Mouse (Mus musculus) lung, postnatal 0 days (tissue): Measurements from ENCODE around the gene 2310061N02Rik. TPM values are rescaled to one million over a fixed set of nuclear protein-coding genes. Genes with fewer than 3 reads are reported as not detected.
"Not testable (repeated sequence)": the region's sequence is repeated elsewhere in the genome, so short reads cannot be mapped to it uniquely, and the experiment has no call there.

ENCODE experiments used
- ATAC-seq: fragments of 200-750 bp; cut with Nextera tagmentation; 2 replicates; pipeline ENCODE4 v1.8.0; 2017; ENCODE audit warnings: moderate library complexity
- DNase-seq: peaks from one replicate; pipeline ENCODE4 v3.0.0-alpha.2; 2016; ENCODE audit warnings: low spot score
- H3K27ac ChIP-seq: fragments of 300-500 bp; sonication (generic); 2 replicates; pipeline ENCODE4 v1.5.1; 2014; ENCODE audit warnings: antibody characterized with exemption, mild to moderate bottlenecking, low read length, mixed read lengths
- H3K27me3 ChIP-seq: fragments of 300-500 bp; sonication (generic); replicated peaks from 2 replicates; pipeline ENCODE4 v1.6.1; 2014; ENCODE audit warnings: low read length, mixed read lengths; ENCODE audit not compliant: insufficient read depth
- H3K36me3 ChIP-seq: fragments of 300-500 bp; sonication (generic); 2 replicates; pipeline ENCODE4 v1.6.1; 2014; ENCODE audit warnings: low read length, mixed read lengths; ENCODE audit not compliant: insufficient read depth
- H3K4me1 ChIP-seq: fragments of 300-500 bp; sonication (generic); 2 replicates; pipeline ENCODE4 v1.6.1; 2014; ENCODE audit warnings: antibody characterized with exemption, low read depth, low read length, mixed read lengths; ENCODE audit not compliant: insufficient read depth
- H3K4me2 ChIP-seq: fragments of 300-500 bp; sonication (generic); replicated peaks from 2 replicates; pipeline ENCODE4 v1.6.1; 2014; ENCODE audit warnings: low read depth, mild to moderate bottlenecking, low read length, moderate library complexity, mixed read lengths
- H3K4me3 ChIP-seq: fragments of 300-500 bp; sonication (generic); 2 replicates; pipeline ENCODE4 v1.5.1; 2014; ENCODE audit warnings: low read depth, low read length
- H3K9ac ChIP-seq: fragments of 300-500 bp; sonication (generic); replicated peaks from 2 replicates; pipeline ENCODE4 v1.6.1; 2014; ENCODE audit warnings: low read depth, mild to moderate bottlenecking
- H3K9me3 ChIP-seq: fragments of 300-500 bp; sonication (generic); 2 replicates; pipeline ENCODE4 v1.6.1; 2016; ENCODE audit warnings: low read length, mixed read lengths
- CTCF ChIP-seq: IDR thresholded peaks from 2 replicates; pipeline ENCODE4 v1.5.1; 2016; ENCODE audit warnings: antibody characterized with exemption, mild to moderate bottlenecking
- EP300 ChIP-seq: IDR thresholded peaks from 2 replicates; pipeline ENCODE4 v1.6.1; 2016; ENCODE audit warnings: antibody characterized with exemption, mild to moderate bottlenecking, control low read depth
- WGBS: fragments of 180-500 bp; shearing (Covaris S2); extraction: QIAGEN DNeasy Blood & Tissue Kit; methylation state at CpG from one replicate; pipeline ENCODE4 v1.1.7; 2014; 5-methylcytosine and 5-hydroxymethylcytosine counted together
- polyA plus RNA-seq: library from polyadenylated mRNA; unstranded; fragments of >200 nt; fragmentation: Nextera tagmentation; extraction: Ambion mirVana; gene quantifications from 2 replicates; pipeline ENCODE4 v1.2.1, GENCODE M21; 2015

The 2310061N02Rik gene
- polyA plus RNA-seq = not detected in 2 replicates

GRCm38 (mm10) chr16:88707496-88708012, at the start of gene 2310061N02Rik:
2310061N02Rik (minus strand) TSS chr16:88707962.
- Histone ChIP-seq H3K4me1 (no peaks in the 10 kb centered on the region), H3K9me3 (no peaks in the 10 kb centered on the region), H3K9ac (no peak within 1 kb of the TSS), H3K27me3 (no peaks in the 10 kb centered on the region), H3K4me3 (no peak within 1 kb of the TSS), H3K4me2 (no peak within 1 kb of the TSS), H3K27ac (no peak within 1 kb of the TSS), H3K36me3 (no peaks in the 10 kb centered on the region)
- WGBS = 78% methylated on average over 10 of the region's 10 CpGs
- ATAC-seq (no peak), DNase-seq (no peak)
- TF ChIP-seq EP300 = no peak
- TF ChIP-seq CTCF = no peak

GRCm38 (mm10) chr16:88751535-88751934, 43.8 kb upstream of the 2310061N02Rik start, which contains the start of gene Krtap13:
Krtap13 (minus strand) TSS chr16:88751635.
- H3K9ac ChIP-seq, H3K36me3 ChIP-seq, ATAC-seq, H3K4me3 ChIP-seq, H3K27ac ChIP-seq, DNase-seq, H3K4me1 ChIP-seq, H3K27me3 ChIP-seq, H3K9me3 ChIP-seq, H3K4me2 ChIP-seq: not testable (repeated sequence)
- WGBS = 79% methylated on average over 3 of the region's 3 CpGs

- H3K4me1 ChIP-seq = no peaks in the 10 kb centered on the region
- ATAC-seq = no peak
- 63% methylated on average over 4 of the region's 4 CpGs for WGBS
- no peak for DNase-seq
- TF ChIP-seq EP300 = no peak
- no peak overlapping the region for H3K4me2 ChIP-seq
- H3K4me3 ChIP-seq = no peak overlapping the region
- H3K27ac ChIP-seq = no peak overlapping the region
- no peaks in the 10 kb centered on the region for H3K9me3 ChIP-seq
- H3K36me3 ChIP-seq = no peaks in the 10 kb centered on the region
- H3K27me3 ChIP-seq = no peaks in the 10 kb centered on the region
- no peak overlapping the region for H3K9ac ChIP-seq
Observed at GRCm38 (mm10) chr16:88747943-88748342, 40.2 kb upstream of the 2310061N02Rik start.

GRCm38 (mm10) chr16:88744750-88745340, 37.1 kb upstream of the 2310061N02Rik start:
- ATAC-seq = peak; percentile 68

GRCm38 (mm10) chr16:88735391-88735790, 27.6 kb upstream of the 2310061N02Rik start:
- no peak overlapping the region for H3K9ac ChIP-seq
- no peak for TF ChIP-seq EP300
- no peaks in the 10 kb centered on the region for H3K4me1 ChIP-seq
- H3K4me2 ChIP-seq = no peak overlapping the region
- no peaks in the 10 kb centered on the region for H3K36me3 ChIP-seq
- ATAC-seq (no peak), DNase-seq (no peak)
- WGBS = 33% methylated on average over 2 of the region's 2 CpGs
- H3K4me3 ChIP-seq = no peak overlapping the region
- H3K27me3 ChIP-seq = no peaks in the 10 kb centered on the region
- no peak overlapping the region for H3K27ac ChIP-seq
- H3K9me3 ChIP-seq = no peaks in the 10 kb centered on the region

More at GRCm38 (mm10) chr16:88744750-88745340, 37.1 kb upstream of the 2310061N02Rik start:
- Histone ChIP-seq H3K4me3 (no peak overlapping the region), H3K27me3 (no peaks in the 10 kb centered on the region), H3K4me2 (no peak overlapping the region), H3K4me1 (no peaks in the 10 kb centered on the region), H3K9me3 (no peaks in the 10 kb centered on the region), H3K27ac (no peak overlapping the region), H3K9ac (no peak overlapping the region), H3K36me3 (no peaks in the 10 kb centered on the region)
- 44% methylated on average over 4 of the region's 4 CpGs for WGBS
- TF ChIP-seq EP300 (peak; percentile 98), CTCF (no peak)
- DNase-seq = peak; percentile 76

GRCm38 (mm10) chr16:88728812-88729275, 21.1 kb upstream of the 2310061N02Rik start, which contains the start of gene Krtap13-1:
Krtap13-1 (plus strand) TSS chr16:88728862.
- Histone ChIP-seq H3K9me3 (no peaks in the 10 kb centered on the region), H3K4me1 (no peaks in the 10 kb centered on the region), H3K27ac (no peak within 1 kb of the TSS), H3K9ac (no peak within 1 kb of the TSS), H3K27me3 (no peaks in the 10 kb centered on the region), H3K36me3 (no peaks in the 10 kb centered on the region), H3K4me3 (no peak within 1 kb of the TSS), H3K4me2 (no peak within 1 kb of the TSS)
- WGBS = 81% methylated on average over 4 of the region's 4 CpGs
- ATAC-seq = no peak
- DNase-seq = no peak
- TF ChIP-seq EP300 = no peak
- TF ChIP-seq CTCF = no peak
